Mouse (Mus musculus): Measurements from ENCODE around the gene Copa. TPM values are rescaled to one million over a fixed set of nuclear protein-coding genes. Genes with fewer than 3 reads are reported as not detected.

The Copa gene
- polyA plus RNA-seq, 1 experiment from 2014 or later, result 82.2 TPM

DNA sequence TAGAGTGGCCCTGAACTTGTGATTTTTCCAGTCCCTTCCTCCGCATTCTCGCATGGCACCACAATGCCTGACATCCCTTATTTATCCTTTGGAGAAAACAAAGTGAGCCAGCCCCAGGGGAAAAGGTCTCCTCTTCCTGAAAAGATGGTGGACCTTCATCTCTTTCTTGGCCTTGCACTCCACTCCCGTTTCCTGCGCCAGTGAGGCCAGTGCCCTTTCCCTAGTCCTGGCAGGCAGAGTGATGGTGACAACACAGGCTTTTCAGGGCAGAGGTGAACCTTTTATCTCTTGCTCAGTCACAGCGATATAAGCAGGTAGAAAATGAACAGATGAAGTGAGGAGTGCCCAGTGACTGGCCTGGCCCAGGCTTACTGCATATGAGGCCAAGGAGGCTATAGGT is 45.2 kb downstream of the Copa start:
- WGBS (ENCODE audit: insufficient replicate concordance), result 46% methylated on average over 5 of the region's 5 CpGs

DNA sequence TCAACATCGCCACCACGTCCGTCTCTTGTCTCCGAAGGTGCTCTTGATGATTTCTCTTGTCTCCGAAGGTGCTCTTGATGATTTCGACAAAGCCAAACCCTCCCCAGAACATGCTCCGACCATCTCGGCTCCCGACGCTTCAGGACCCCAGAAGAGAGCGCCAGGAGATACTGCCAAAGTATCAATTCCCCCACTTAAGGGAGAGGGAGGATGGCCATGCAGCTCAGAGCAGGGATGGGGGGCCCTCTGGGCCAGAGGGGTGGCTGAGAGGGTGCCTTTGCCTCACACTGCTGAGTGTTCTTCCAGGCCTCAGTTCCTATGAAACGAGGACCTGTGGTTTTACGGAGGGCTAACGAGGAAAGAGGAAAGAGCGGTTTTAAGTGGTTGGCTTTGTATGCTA is 46.2 kb downstream of the Copa start:
- Histone ChIP-seq H3K27me3 (ENCODE audit: control insufficient read depth, insufficient read depth, low read depth, low read length) (no peaks in the 10 kb centered on the region), H3K27ac (ENCODE audit: low read length) (no peak overlapping the region), H3K9me3 (replicated peaks; ENCODE audit: control insufficient read depth, low read length) (no peaks in the 10 kb centered on the region), H3K4me3 (ENCODE audit: low read depth, low read length) (no peak overlapping the region), H3K4me1 (ENCODE audit: control insufficient read depth, low read depth, low read length) (peaks cover 14% of the 10 kb centered on the region), H3K4me2 (ENCODE audit: low read depth, low read length) (no peak overlapping the region), H3K9ac (ENCODE audit: low read depth, low read length) (no peak overlapping the region), H3K36me3 (ENCODE audit: control insufficient read depth, insufficient read depth) (peaks cover 31% of the 10 kb centered on the region)
- ATAC-seq (ENCODE audit: low read depth), result no peak
- 86% methylated on average over 15 of the region's 15 CpGs for WGBS (ENCODE audit: insufficient replicate concordance)

More for the DNA sequence above, 45.2 kb downstream of the Copa start:
- Histone ChIP-seq H3K27me3 (ENCODE audit: control insufficient read depth, insufficient read depth, low read depth, low read length) (no peaks in the 10 kb centered on the region), H3K4me1 (ENCODE audit: control insufficient read depth, low read depth, low read length) (peaks cover 14% of the 10 kb centered on the region), H3K9me3 (replicated peaks; ENCODE audit: control insufficient read depth, low read length) (no peaks in the 10 kb centered on the region), H3K27ac (ENCODE audit: low read length) (peak overlapping the region; percentile 65), H3K4me2 (ENCODE audit: low read depth, low read length) (peak overlapping the region; percentile 89), H3K36me3 (ENCODE audit: control insufficient read depth, insufficient read depth) (peaks cover 23% of the 10 kb centered on the region), H3K9ac (ENCODE audit: low read depth, low read length) (peak overlapping the region; percentile 88; the same call in 1 of the 2 replicates), H3K4me3 (ENCODE audit: low read depth, low read length) (peak overlapping the region; percentile 93)
- 0 out of 2 replicates have a peak, but pooled peaks have one; percentile 9 for ATAC-seq (ENCODE audit: low read depth)

DNA sequence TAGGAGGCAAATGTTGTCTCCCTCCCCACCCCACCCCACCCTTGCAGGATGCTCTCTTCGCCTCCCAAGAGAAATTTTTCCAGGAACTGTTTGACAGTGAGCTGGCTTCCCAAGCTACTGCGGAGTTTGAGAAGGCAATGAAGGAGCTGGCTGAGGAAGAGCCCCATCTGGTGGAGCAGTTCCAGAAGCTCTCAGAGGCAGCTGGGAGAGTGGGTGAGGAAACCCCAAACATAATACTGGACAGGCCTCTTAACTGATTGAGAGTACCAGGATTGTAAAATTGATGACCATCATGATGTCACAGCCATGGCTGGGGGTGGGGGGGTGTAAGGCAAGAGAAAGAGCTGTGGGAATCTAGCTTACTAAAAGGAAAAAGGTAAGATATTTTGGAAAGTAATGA is 46.8 kb downstream of the Copa start:
- H3K27me3 ChIP-seq (ENCODE audit: control insufficient read depth, insufficient read depth, low read depth, low read length), result no peaks in the 10 kb centered on the region
- H3K27ac ChIP-seq (ENCODE audit: low read length), result no peak overlapping the region
- no peak for ATAC-seq (ENCODE audit: low read depth)
- H3K9me3 ChIP-seq (replicated peaks; ENCODE audit: control insufficient read depth, low read length), result no peaks in the 10 kb centered on the region
- no peak overlapping the region for H3K4me2 ChIP-seq (ENCODE audit: low read depth, low read length)
- no peak overlapping the region for H3K9ac ChIP-seq (ENCODE audit: low read depth, low read length)
- 81% methylated on average over 2 of the region's 2 CpGs for WGBS (ENCODE audit: insufficient replicate concordance)
- H3K4me1 ChIP-seq (ENCODE audit: control insufficient read depth, low read depth, low read length), result peaks cover 14% of the 10 kb centered on the region
- peaks cover 36% of the 10 kb centered on the region for H3K36me3 ChIP-seq (ENCODE audit: control insufficient read depth, insufficient read depth)
- H3K4me3 ChIP-seq (ENCODE audit: low read depth, low read length), result no peak overlapping the region

DNA sequence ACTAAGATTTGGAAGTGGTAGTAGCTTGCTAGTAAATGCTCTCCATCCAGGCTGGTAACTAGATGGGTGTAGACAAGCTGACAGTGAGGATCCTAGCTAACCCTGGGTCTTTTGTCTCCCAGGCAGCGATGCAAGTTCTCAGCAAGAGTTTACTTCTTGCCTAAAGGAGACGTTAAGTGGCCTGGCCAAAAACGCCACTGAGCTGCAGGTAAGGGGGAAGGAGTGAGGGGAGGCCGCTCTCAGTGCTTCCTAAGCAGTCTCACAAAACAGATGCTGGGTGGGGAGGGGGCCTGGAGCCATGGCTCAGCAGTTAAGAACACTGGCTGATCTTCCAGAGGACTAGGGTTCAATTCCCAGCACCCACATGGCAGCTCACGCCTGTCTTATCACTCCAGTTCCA is 47.5 kb downstream of the Copa start:
- 69% methylated on average over 5 of the region's 5 CpGs for WGBS (ENCODE audit: insufficient replicate concordance)
- Histone ChIP-seq H3K4me2 (ENCODE audit: low read depth, low read length) (no peak overlapping the region), H3K9ac (ENCODE audit: low read depth, low read length) (no peak overlapping the region), H3K36me3 (ENCODE audit: control insufficient read depth, insufficient read depth) (peaks cover 41% of the 10 kb centered on the region), H3K4me3 (ENCODE audit: low read depth, low read length) (no peak overlapping the region), H3K27me3 (ENCODE audit: control insufficient read depth, insufficient read depth, low read depth, low read length) (no peaks in the 10 kb centered on the region), H3K27ac (ENCODE audit: low read length) (no peak overlapping the region), H3K9me3 (replicated peaks; ENCODE audit: control insufficient read depth, low read length) (no peaks in the 10 kb centered on the region), H3K4me1 (ENCODE audit: control insufficient read depth, low read depth, low read length) (peaks cover 14% of the 10 kb centered on the region)
- no peak for ATAC-seq (ENCODE audit: low read depth)

DNA sequence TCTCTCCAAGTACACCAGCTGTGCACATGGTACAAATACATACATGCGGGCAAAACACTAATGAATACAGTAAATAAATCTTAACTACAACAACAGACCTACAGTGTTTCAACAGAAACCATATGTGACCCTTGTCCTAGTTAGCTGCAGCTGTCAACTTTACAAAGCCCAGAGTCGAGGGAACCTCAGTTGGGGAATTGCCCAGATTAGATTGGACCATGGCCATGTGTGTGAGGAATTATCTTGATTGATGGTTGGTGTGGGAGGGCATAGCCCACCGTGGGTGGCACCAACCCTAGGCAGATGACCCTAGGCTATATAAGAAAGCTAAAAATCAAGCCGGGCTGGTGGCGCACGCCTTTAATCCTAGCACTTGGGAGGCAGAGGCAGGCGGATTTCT is 50.0 kb downstream of the Copa start:
- H3K4me1 ChIP-seq (ENCODE audit: control insufficient read depth, low read depth, low read length), result peaks cover 6% of the 10 kb centered on the region
- H3K9me3 ChIP-seq (replicated peaks; ENCODE audit: control insufficient read depth, low read length), result no peaks in the 10 kb centered on the region
- no peak for ATAC-seq (ENCODE audit: low read depth)
- no peak overlapping the region for H3K27ac ChIP-seq (ENCODE audit: low read length)
- no peak overlapping the region for H3K4me2 ChIP-seq (ENCODE audit: low read depth, low read length)
- no peak overlapping the region for H3K4me3 ChIP-seq (ENCODE audit: low read depth, low read length)
- no peak overlapping the region for H3K9ac ChIP-seq (ENCODE audit: low read depth, low read length)
- H3K27me3 ChIP-seq (ENCODE audit: control insufficient read depth, insufficient read depth, low read depth, low read length), result no peaks in the 10 kb centered on the region
- WGBS (ENCODE audit: insufficient replicate concordance), result 79% methylated on average over 7 of the region's 7 CpGs
- peaks cover 43% of the 10 kb centered on the region for H3K36me3 ChIP-seq (ENCODE audit: control insufficient read depth, insufficient read depth)

DNA sequence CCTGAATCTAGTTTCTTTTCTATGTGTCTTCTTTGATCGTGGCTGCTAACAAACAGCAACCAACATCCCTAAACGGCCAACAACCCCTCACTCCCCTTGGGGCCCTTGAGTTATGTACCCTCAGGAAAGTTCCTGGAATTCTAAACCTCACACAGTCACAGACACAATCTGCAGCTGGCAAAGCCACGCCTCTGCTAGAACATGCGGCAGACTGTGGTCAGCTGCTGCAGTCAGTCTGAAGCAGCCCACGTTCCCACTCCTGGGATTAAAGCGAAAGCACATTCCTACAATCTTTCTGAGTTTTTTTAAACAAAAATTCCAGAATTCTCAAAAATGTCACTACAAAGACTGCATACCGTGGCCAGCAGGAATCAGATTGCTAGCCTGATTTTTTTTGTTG is 51.2 kb downstream of the Copa start:
- Histone ChIP-seq H3K9me3 (replicated peaks; ENCODE audit: control insufficient read depth, low read length) (no peaks in the 10 kb centered on the region), H3K27ac (ENCODE audit: low read length) (no peak overlapping the region), H3K36me3 (ENCODE audit: control insufficient read depth, insufficient read depth) (peaks cover 43% of the 10 kb centered on the region), H3K4me1 (ENCODE audit: control insufficient read depth, low read depth, low read length) (no peaks in the 10 kb centered on the region), H3K9ac (ENCODE audit: low read depth, low read length) (no peak overlapping the region), H3K4me3 (ENCODE audit: low read depth, low read length) (no peak overlapping the region), H3K4me2 (ENCODE audit: low read depth, low read length) (no peak overlapping the region), H3K27me3 (ENCODE audit: control insufficient read depth, insufficient read depth, low read depth, low read length) (no peaks in the 10 kb centered on the region)
- WGBS (ENCODE audit: insufficient replicate concordance), result 74% methylated on average over 7 of the region's 7 CpGs
- no peak for ATAC-seq (ENCODE audit: low read depth)

DNA sequence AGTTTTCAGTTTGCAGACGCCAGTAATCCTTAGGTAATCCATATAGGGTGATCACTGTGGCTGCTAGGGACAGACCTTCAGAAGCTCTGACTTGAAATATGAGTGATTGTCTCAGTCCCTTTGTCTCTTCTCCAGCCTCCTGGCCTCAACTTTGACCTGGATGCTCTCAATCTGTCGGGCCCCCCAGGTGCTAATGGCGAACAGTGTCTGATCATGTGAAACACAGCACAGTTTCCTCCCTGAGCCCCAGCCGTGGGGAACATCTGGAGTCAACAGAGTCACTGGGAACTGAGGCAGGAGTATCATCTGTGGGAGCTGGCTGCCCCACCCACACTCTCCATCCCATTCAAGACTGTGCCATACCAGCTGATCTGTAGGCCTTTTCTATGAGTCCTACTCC is 51.7 kb downstream of the Copa start:
- H3K4me1 ChIP-seq (ENCODE audit: control insufficient read depth, low read depth, low read length), result no peaks in the 10 kb centered on the region
- peaks cover 43% of the 10 kb centered on the region for H3K36me3 ChIP-seq (ENCODE audit: control insufficient read depth, insufficient read depth)
- H3K27ac ChIP-seq (ENCODE audit: low read length), result no peak overlapping the region
- no peak overlapping the region for H3K9ac ChIP-seq (ENCODE audit: low read depth, low read length)
- ATAC-seq (ENCODE audit: low read depth), result no peak
- no peak overlapping the region for H3K4me2 ChIP-seq (ENCODE audit: low read depth, low read length)
- WGBS (ENCODE audit: insufficient replicate concordance), result 78% methylated on average over 4 of the region's 4 CpGs
- no peak overlapping the region for H3K4me3 ChIP-seq (ENCODE audit: low read depth, low read length)
- H3K27me3 ChIP-seq (ENCODE audit: control insufficient read depth, insufficient read depth, low read depth, low read length), result no peaks in the 10 kb centered on the region
- no peaks in the 10 kb centered on the region for H3K9me3 ChIP-seq (replicated peaks; ENCODE audit: control insufficient read depth, low read length)

DNA sequence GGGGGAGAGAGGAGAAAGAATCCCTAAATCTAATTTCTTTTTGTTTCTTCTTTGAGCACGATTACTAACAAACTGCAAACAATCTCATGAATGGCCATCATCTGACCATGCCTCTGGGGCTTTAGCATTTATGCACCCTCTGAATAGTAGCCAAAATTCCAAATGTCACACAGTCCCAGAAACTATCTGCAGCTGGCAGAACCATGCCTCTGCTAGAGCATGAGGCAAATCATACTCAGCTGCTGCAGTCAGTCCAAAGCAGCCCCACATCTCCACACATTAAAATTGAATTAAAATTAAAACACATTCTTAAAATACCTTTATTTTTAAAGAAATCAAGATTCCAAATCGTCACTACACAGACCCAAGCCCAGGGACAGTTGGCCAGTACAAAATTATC is 57.8 kb downstream of the Copa start:
- no peak overlapping the region for H3K4me2 ChIP-seq (ENCODE audit: low read depth, low read length)
- H3K27ac ChIP-seq (ENCODE audit: low read length), result no peak overlapping the region
- no peaks in the 10 kb centered on the region for H3K27me3 ChIP-seq (ENCODE audit: control insufficient read depth, insufficient read depth, low read depth, low read length)
- H3K36me3 ChIP-seq (ENCODE audit: control insufficient read depth, insufficient read depth), result peaks cover 2% of the 10 kb centered on the region; the same call in 1 of the 2 replicates
- 79% methylated on average over 2 of the region's 2 CpGs for WGBS (ENCODE audit: insufficient replicate concordance)
- H3K9ac ChIP-seq (ENCODE audit: low read depth, low read length), result no peak overlapping the region
- H3K4me3 ChIP-seq (ENCODE audit: low read depth, low read length), result no peak overlapping the region
- no peaks in the 10 kb centered on the region for H3K4me1 ChIP-seq (ENCODE audit: control insufficient read depth, low read depth, low read length)
- ATAC-seq (ENCODE audit: low read depth), result no peak
- H3K9me3 ChIP-seq (replicated peaks; ENCODE audit: control insufficient read depth, low read length), result no peaks in the 10 kb centered on the region

DNA sequence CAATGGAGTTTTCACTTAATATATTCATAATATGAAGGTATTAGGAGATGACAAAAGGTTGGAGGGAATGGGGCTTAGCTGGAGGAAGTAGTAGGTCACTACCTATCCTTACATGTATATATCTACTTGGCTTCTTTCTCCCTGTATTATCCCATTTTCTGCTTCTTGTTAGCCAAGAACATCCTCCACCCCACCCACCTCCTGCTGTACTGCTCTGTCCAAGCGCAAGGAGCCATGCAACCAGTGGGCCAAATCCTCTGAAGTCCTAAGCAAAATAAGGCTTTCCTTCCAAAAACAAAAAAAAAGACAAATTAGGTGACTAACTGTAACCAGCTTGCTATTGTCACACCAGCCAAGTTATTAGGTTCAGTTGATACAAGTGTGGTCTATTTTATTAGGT is 58.5 kb downstream of the Copa start:
- WGBS (ENCODE audit: insufficient replicate concordance), result 70% methylated on average over 1 of the region's 1 CpGs
- H3K4me3 ChIP-seq (ENCODE audit: low read depth, low read length), result no peak overlapping the region
- no peaks in the 10 kb centered on the region for H3K36me3 ChIP-seq (ENCODE audit: control insufficient read depth, insufficient read depth)
- no peak overlapping the region for H3K4me2 ChIP-seq (ENCODE audit: low read depth, low read length)
- ATAC-seq (ENCODE audit: low read depth), result no peak
- no peaks in the 10 kb centered on the region for H3K4me1 ChIP-seq (ENCODE audit: control insufficient read depth, low read depth, low read length)
- no peak overlapping the region for H3K9ac ChIP-seq (ENCODE audit: low read depth, low read length)
- no peaks in the 10 kb centered on the region for H3K27me3 ChIP-seq (ENCODE audit: control insufficient read depth, insufficient read depth, low read depth, low read length)
- no peaks in the 10 kb centered on the region for H3K9me3 ChIP-seq (replicated peaks; ENCODE audit: control insufficient read depth, low read length)
- no peak overlapping the region for H3K27ac ChIP-seq (ENCODE audit: low read length)

All from liver, embryonic 16.5 days (tissue).